In genomic region chr3:153080371-153080770, GRCm38 (mm10) we compare ENCODE assay signal across 14 mouse cellular contexts.
"Had no signal": no experiment of that assay in that cellular context is flagged by ENCODE, and none has a peak within 500 bp of the region (broad histone marks: within the 10 kb centered on the region; RNA-seq: fewer than 3 reads in every experiment).

No protein-coding gene starts in this region.

- H3K4me3 ChIP-seq: left cerebral cortex, adult 2 months; limb, embryonic 15.5 days; liver, embryonic 13.5 days; midbrain, embryonic 12.5 days; myocyte; neural tube, embryonic 15.5 days had no signal

- H3K36me3 ChIP-seq: limb, embryonic 15.5 days; liver, embryonic 13.5 days; midbrain, embryonic 12.5 days; neural tube, embryonic 15.5 days had no signal

- H3K27ac ChIP-seq: left cerebral cortex, adult 2 months; limb, embryonic 15.5 days; liver, embryonic 13.5 days; midbrain, embryonic 12.5 days; neural tube, embryonic 15.5 days had no signal

- DNase-seq: kidney, adult 18-20 months; kidney, postnatal 25 days; liver, embryonic 13.5 days; lung, adult 18-20 months; lung, postnatal 14 days; right cerebral cortex, adult 18-20 months; right cerebral cortex, postnatal 25 days; thymus, adult 18-20 months; thymus, postnatal 14 days had no signal

- H3K27me3 ChIP-seq: limb, embryonic 15.5 days had no signal

- H3K4me1 ChIP-seq: liver, embryonic 13.5 days had no signal

- H3K4me2 ChIP-seq: limb, embryonic 15.5 days; liver, embryonic 13.5 days; midbrain, embryonic 12.5 days; neural tube, embryonic 15.5 days had no signal

- H3K9me3 ChIP-seq: limb, embryonic 15.5 days; liver, embryonic 13.5 days; midbrain, embryonic 12.5 days; neural tube, embryonic 15.5 days had no signal

- H3K9ac ChIP-seq: limb, embryonic 15.5 days; liver, embryonic 13.5 days; midbrain, embryonic 12.5 days; neural tube, embryonic 15.5 days had no signal
